Mouse (Mus musculus): Measurements from ENCODE around the gene Gm17018. TPM values are rescaled to one million over a fixed set of nuclear protein-coding genes. Genes with fewer than 3 reads are reported as not detected.

Gene Gm17018
- total RNA-seq, 2 experiments from 2014 or later = 74.2 to 75.2 TPM

DNA sequence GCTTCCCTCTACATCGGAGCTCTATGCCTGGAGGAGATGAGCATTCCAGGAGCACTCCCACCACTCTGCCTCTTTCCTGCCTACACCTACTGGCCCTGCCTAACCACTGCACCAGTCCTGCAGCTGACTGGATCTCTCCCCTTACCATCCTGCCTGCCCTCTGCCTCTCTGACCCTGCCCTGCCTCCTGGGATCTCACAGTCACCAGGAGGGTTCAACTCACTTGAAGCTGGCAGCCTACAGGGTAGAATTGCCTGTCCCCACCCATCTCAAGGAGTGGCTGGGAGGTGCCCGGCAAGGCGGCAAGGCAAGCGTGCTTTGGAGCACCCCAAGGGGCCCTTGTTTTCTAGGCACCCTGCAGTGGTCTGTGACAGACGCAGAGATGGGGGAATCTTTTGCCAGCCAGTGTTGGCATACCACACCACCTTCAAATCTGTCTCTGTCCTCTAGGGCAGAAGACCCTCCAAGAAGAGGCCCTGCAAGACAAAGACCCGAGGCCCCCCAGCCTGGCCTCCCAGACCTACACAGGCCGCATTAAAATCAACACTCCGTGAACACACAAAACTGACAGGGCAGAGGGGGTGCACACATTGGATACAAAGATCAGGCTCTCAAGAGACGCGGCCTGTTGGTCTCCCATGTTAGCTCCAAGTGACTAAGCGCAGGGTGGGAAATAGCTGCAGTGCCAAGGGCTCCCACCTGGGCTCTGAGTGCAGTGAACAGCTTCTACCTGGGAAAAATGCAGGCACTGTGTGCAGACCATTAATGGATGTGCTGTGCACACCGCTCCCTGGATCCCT lies 55.2 kb downstream of the Gm17018 start:
- intact Hi-C loops (cut with DNase I) = no loop called here
- no peak for DNase-seq (ENCODE audit: low spot score in 2 of 2)

DNA sequence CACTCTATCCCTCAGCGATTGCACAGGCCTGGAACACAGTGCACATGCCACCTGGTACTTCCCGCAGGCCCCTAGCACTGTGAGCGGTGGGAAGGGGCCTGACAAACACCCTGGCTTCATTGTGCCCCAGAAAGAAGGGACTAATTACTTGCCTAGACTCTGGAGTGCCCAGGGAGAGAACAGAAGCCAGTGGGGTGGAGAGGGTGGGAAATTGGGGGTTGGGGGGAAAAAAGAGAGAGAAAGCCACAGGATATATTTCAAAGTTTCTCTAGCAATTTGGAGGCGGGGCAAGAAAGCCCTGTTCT lies 55.8 kb downstream of the Gm17018 start:
- intact Hi-C loops (cut with DNase I) = no loop called here

DNA sequence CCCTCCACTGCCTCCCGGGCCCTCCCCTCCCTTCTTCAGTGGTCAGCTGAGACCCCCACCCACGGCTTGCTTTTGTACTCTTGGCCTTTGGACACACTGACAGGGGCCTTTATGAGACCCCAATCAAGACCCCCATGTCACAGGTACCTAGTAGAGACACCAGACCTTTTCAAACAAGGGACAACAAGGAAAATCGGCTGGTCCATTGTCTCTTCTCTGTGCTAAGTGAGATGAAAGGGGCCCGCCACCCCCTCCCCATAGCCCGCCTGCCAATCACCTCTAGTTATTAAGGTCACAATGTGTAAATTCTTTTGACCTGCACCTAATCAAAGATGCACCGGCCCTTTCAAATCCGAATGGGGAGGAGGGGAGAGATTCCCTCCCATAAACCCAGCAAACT lies 56.3 kb downstream of the Gm17018 start:
- intact Hi-C loops (cut with DNase I) = no loop called here
- DNase-seq (ENCODE audit: low spot score in 2 of 2) = no peak

More for the DNA sequence above, 55.8 kb downstream of the Gm17018 start:
- DNase-seq (ENCODE audit: low spot score in 2 of 2) = no peak

DNA sequence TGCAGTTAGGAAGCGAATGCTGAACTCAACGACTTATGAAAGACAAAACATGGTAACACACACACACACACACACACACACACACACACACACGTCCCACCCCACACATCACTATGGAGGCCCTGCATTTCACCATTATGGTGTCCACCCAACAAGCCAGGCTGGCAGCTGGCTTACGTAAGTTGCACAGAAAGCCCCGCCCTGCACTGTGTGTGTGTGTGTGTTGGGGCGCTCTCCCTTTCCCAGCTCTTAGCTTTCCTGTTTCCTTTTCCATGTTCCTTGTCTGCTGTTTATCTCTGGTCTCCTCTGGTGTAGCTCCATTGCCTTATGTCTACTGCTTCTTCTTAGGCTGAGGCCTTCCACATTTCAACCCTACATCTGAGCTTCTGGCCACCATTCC lies 57.8 kb downstream of the Gm17018 start:
- no peak for DNase-seq (ENCODE audit: low spot score in 2 of 2)
- intact Hi-C loops (cut with DNase I) = no loop called here

DNA sequence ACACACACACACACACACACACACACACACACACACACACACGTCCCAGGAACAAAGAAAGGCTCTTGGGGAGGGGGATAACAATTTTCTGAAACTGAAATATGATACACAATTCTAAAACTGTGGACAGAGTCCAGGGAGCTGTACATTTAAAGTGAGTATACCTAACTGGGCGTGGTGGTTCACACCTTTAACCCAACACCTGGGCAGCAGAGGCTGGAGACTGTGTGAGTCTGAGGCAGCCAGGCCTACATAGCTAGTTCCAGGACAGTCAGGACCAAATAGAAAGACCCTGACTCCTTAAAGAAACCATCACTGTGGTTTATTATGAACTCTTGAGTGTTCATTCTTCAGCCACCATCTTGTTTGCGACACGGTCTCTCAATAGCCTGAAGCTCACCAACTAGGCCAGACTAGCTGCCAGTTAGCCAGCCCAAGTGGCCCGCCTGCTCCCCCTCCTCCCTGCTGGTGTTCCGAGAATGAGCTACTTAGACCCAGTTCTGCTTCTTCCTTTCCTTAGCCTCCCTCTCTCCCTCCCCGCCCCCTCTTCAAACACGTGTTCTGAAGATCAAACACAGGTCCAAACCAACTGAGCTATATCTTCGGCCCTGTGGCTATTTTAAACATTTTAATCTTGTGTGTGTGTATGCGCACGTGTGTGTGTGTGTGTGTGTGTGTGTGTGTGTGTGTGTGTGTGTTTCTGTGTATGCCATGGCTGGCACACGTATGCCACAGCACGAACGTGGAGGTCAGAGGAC lies 59.5 kb downstream of the Gm17018 start:
- intact Hi-C loops (cut with DNase I) = no loop called here
- no peak for DNase-seq (ENCODE audit: low spot score in 2 of 2)

- no peak for DNase-seq (ENCODE audit: low spot score in 2 of 2)
- intact Hi-C loops (cut with DNase I) = no loop called here
Observed at GRCm38 (mm10) chr19:45621061-45621460, 60.6 kb downstream of the Gm17018 start.

- DNase-seq (ENCODE audit: low spot score in 2 of 2) = no peak
- intact Hi-C loops (cut with DNase I) = no loop called here
Observed at GRCm38 (mm10) chr19:45622144-45622543, 61.7 kb downstream of the Gm17018 start.

- intact Hi-C loops (cut with DNase I) = no loop called here
- DNase-seq (ENCODE audit: low spot score in 2 of 2) = no peak
Observed at GRCm38 (mm10) chr19:45623710-45624109, 63.3 kb downstream of the Gm17018 start.

- no peak for DNase-seq (ENCODE audit: low spot score in 2 of 2)
- intact Hi-C loops (cut with DNase I) = no loop called here
Observed at GRCm38 (mm10) chr19:45627036-45627435, 66.6 kb downstream of the Gm17018 start.

DNA sequence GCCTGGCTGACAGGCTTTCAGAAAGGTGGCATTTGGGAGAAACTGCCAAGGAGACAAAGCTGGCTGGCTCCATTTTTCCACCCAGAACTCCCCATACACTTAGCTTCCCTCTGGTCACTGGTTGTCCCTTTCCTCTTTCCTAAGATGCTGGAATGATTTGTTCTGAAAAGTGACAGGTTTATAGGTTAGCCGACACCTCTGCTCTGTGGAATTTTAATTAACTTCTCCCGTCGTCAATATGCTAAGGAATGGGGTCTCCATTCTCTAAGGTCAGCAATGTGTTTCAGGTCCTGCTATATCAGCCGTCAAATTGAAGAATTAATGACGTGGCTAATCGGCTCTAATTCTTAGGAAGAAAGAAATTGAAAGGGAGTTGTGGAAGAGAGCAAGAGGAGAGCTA lies 68.2 kb downstream of the Gm17018 start:
- no peak for DNase-seq (ENCODE audit: low spot score in 2 of 2)
- intact Hi-C loops (cut with DNase I) = no loop called here

GRCm38 (mm10) chr19:45629219-45629618 lies 68.8 kb downstream of the Gm17018 start:
- no peak for DNase-seq (ENCODE audit: low spot score in 2 of 2)
- intact Hi-C loops (cut with DNase I) = no loop called here

Other genes starting within 250 kb of the Gm17018 start
- gene Btrc, start 196.9 kb upstream of the Gm17018 start, total RNA-seq (2021) = 100 to 1,000 TPM; 102 to 103 TPM
- 1 to 10 TPM; 9.0 to 9.8 TPM for gene Poll, start 84 bp upstream of the Gm17018 start, total RNA-seq (2021)
- 10 to 100 TPM; 34.4 to 35.9 TPM for gene Fbxw4, start 99.7 kb downstream of the Gm17018 start, total RNA-seq (2021)
- gene Fgf8, start 182.3 kb downstream of the Gm17018 start, total RNA-seq (2021) = not detected
- gene Npm3, start 189.0 kb downstream of the Gm17018 start, total RNA-seq (2021) = 1 to 10 TPM; 5.4 to 5.8 TPM
- 100 to 1,000 TPM; 143 to 168 TPM for gene Mgea5, start 223.2 kb downstream of the Gm17018 start, total RNA-seq (2021)

Data from left cerebral cortex, postnatal 36 days (tissue).